Comparison of ENCODE assay signal across 27 mouse cellular contexts in genomic region chr1:120935321-120935720, GRCm38 (mm10).
"Had no signal": no experiment of that assay in that cellular context is flagged by ENCODE, and none has a peak within 500 bp of the region (broad histone marks: within the 10 kb centered on the region; RNA-seq: fewer than 3 reads in every experiment).

No protein-coding gene starts in this region.

- H3K36me3 ChIP-seq: heart, embryonic 13.5 days; heart, embryonic 15.5 days; hindbrain, embryonic 10.5 days; hindbrain, embryonic 12.5 days; hindbrain, embryonic 15.5 days; intestine, embryonic 15.5 days; limb, embryonic 10.5 days; limb, embryonic 12.5 days; liver, embryonic 13.5 days; liver, embryonic 15.5 days had no signal

- H3K9me3 ChIP-seq: heart, embryonic 13.5 days; heart, embryonic 15.5 days; hindbrain, embryonic 10.5 days; hindbrain, embryonic 12.5 days; hindbrain, embryonic 15.5 days; intestine, embryonic 15.5 days; limb, embryonic 10.5 days; liver, embryonic 13.5 days; liver, embryonic 15.5 days had no signal

- DNase-seq: gastrocnemius, adult 2 months; gastrocnemius, postnatal 10 days; gastrocnemius, postnatal 25 days; heart, adult 2 months; heart, postnatal 14 days; heart, postnatal 36 days; kidney, adult 18-20 months; kidney, adult 8-10 months; kidney, postnatal 10 days; kidney, postnatal 25 days; kidney, postnatal 4 days; liver; liver, embryonic 13.5 days had no signal

- H3K4me1 ChIP-seq: heart, embryonic 13.5 days; heart, embryonic 15.5 days; hindbrain, embryonic 10.5 days; hindbrain, embryonic 12.5 days; hindbrain, embryonic 15.5 days; intestine, embryonic 15.5 days; limb, embryonic 10.5 days; limb, embryonic 12.5 days; liver, embryonic 13.5 days; liver, embryonic 15.5 days had no signal

- H3K27me3 ChIP-seq: heart, embryonic 13.5 days; heart, embryonic 15.5 days; hindbrain, embryonic 12.5 days; hindbrain, embryonic 15.5 days; intestine, embryonic 15.5 days; limb, embryonic 12.5 days; liver, embryonic 13.5 days; liver, embryonic 15.5 days had no signal

- H3K4me3 ChIP-seq: gastrocnemius, adult 2 months; heart, adult 2 months; heart, embryonic 13.5 days; heart, embryonic 15.5 days; hindbrain, embryonic 10.5 days; hindbrain, embryonic 12.5 days; hindbrain, embryonic 15.5 days; intestine, embryonic 15.5 days; layer of hippocampus, adult 2 months; limb, embryonic 10.5 days; limb, embryonic 12.5 days; liver, embryonic 13.5 days; liver, embryonic 15.5 days had no signal

- H3K27ac ChIP-seq: gastrocnemius, adult 2 months; heart, adult 2 months; heart, embryonic 13.5 days; heart, embryonic 15.5 days; hindbrain, embryonic 10.5 days; hindbrain, embryonic 12.5 days; hindbrain, embryonic 15.5 days; intestine, embryonic 15.5 days; layer of hippocampus, adult 2 months; limb, embryonic 10.5 days; limb, embryonic 12.5 days; liver, embryonic 13.5 days; liver, embryonic 15.5 days had no signal

- H3K9ac ChIP-seq: heart, embryonic 13.5 days; heart, embryonic 15.5 days; hindbrain, embryonic 12.5 days; hindbrain, embryonic 15.5 days; intestine, embryonic 15.5 days; limb, embryonic 12.5 days; liver, embryonic 13.5 days; liver, embryonic 15.5 days had no signal

- ATAC-seq: inflammation-experienced regulatory T-cells, adult 6 months; intestine, embryonic 15.5 days; intestine, postnatal 0 days had no signal

- H3K4me2 ChIP-seq: heart, embryonic 11.5 days; heart, embryonic 13.5 days; heart, embryonic 15.5 days; hindbrain, embryonic 12.5 days; hindbrain, embryonic 15.5 days; intestine, embryonic 15.5 days; limb, embryonic 12.5 days; liver, embryonic 11.5 days; liver, embryonic 13.5 days; liver, embryonic 15.5 days had no signal
